Mouse (Mus musculus): ENCODE data around the gene Ptgis. TPM values are rescaled to one million over a fixed set of nuclear protein-coding genes. Genes with fewer than 3 reads are reported as not detected.

The Ptgis gene
- polyA plus RNA-seq, 1 experiment from 2014 or later, result 12.0 TPM

- Histone ChIP-seq H3K36me3 (ENCODE audit: control insufficient read depth, insufficient read depth, low read length) (no peaks in the 10 kb centered on the region), H3K27me3 (replicated peaks; ENCODE audit: control insufficient read depth, insufficient read depth, low read length) (no peaks in the 10 kb centered on the region), H3K4me3 (ENCODE audit: low read length) (no peak overlapping the region), H3K27ac (ENCODE audit: low read length) (no peak overlapping the region), H3K4me1 (ENCODE audit: control insufficient read depth, insufficient read depth, low read length) (no peaks in the 10 kb centered on the region), H3K9me3 (ENCODE audit: control insufficient read depth, low read length) (no peaks in the 10 kb centered on the region), H3K9ac (ENCODE audit: low read depth, low read length) (no peak overlapping the region), H3K4me2 (ENCODE audit: low read depth, low read length) (no peak overlapping the region)
- no peak for ATAC-seq
- WGBS, result 91% methylated on average over 3 of the region's 3 CpGs
Observed at GRCm38 (mm10) chr2:167142282-167142681, 98.1 kb downstream of the Ptgis start.

GRCm38 (mm10) chr2:167141810-167142209 lies 98.6 kb downstream of the Ptgis start:
- no peaks in the 10 kb centered on the region for H3K4me1 ChIP-seq (ENCODE audit: control insufficient read depth, insufficient read depth, low read length)
- no peaks in the 10 kb centered on the region for H3K9me3 ChIP-seq (ENCODE audit: control insufficient read depth, low read length)
- WGBS, result 80% methylated on average over 4 of the region's 4 CpGs
- no peak for ATAC-seq
- no peak overlapping the region for H3K4me2 ChIP-seq (ENCODE audit: low read depth, low read length)
- H3K36me3 ChIP-seq (ENCODE audit: control insufficient read depth, insufficient read depth, low read length), result no peaks in the 10 kb centered on the region
- H3K4me3 ChIP-seq (ENCODE audit: low read length), result no peak overlapping the region
- no peaks in the 10 kb centered on the region for H3K27me3 ChIP-seq (replicated peaks; ENCODE audit: control insufficient read depth, insufficient read depth, low read length)
- H3K9ac ChIP-seq (ENCODE audit: low read depth, low read length), result no peak overlapping the region
- H3K27ac ChIP-seq (ENCODE audit: low read length), result no peak overlapping the region

Other genes with a start within 250 kb of the Ptgis start
- 60.2 and 61.2 TPM in 2 replicates for gene Stau1, start 244.3 kb downstream of the Ptgis start, polyA plus RNA-seq (2015; fragmentation: Nextera tagmentation; extraction: Ambion mirVana)
- 40.9 and 45.7 TPM in 2 replicates for gene Ddx27, start 225.4 kb downstream of the Ptgis start, polyA plus RNA-seq (2015; fragmentation: Nextera tagmentation; extraction: Ambion mirVana)
- 6.5 and 9.8 TPM in 2 replicates for gene Znfx1, start 177.6 kb downstream of the Ptgis start, polyA plus RNA-seq (2015; fragmentation: Nextera tagmentation; extraction: Ambion mirVana)
- gene Kcnb1, start 50.4 kb downstream of the Ptgis start, polyA plus RNA-seq (2015; fragmentation: Nextera tagmentation; extraction: Ambion mirVana), result 1.1 TPM in 2 replicates
- gene B4galt5, start 108.6 kb upstream of the Ptgis start, polyA plus RNA-seq (2015; fragmentation: Nextera tagmentation; extraction: Ambion mirVana), result 7.2 and 8.1 TPM in 2 replicates
- 19.0 and 21.4 TPM in 2 replicates for gene Slc9a8, start 181.1 kb upstream of the Ptgis start, polyA plus RNA-seq (2015; fragmentation: Nextera tagmentation; extraction: Ambion mirVana)

Data from intestine, embryonic 16.5 days (tissue).